Mouse (Mus musculus) ovary, postnatal 36 days (tissue): Measurements from ENCODE around the gene Sgip1.

Experiments used
- DNase-seq: peaks from one replicate; pipeline ENCODE4 v3.0.0; 2022; ENCODE audit warnings: low spot score, mixed read lengths

Sgip1 gene

DNA sequence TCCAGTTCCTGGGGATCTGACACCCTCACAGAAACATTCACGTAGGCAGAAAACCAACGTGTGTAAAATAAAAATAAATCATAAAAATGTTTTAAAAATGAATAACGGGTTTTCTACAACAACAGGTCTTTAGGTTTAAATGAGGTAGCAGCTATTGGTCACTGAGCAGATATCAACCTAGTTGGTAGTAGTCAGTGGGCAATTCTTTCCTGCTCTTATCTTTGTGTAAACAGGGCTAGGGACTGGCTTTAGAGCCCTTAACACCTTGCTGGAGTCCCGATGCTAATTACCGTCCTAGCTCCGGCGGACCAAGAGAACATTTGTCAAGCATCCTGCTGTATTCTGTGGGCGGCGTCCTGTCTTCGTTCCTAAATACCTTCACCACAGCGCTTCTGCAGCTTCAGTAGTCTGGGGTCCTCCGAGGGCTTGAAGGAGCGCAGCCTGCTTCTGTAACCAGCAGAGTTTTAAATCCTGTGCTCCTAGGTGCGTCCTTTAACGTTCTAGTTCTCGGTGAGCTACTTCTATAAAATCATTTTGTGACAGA lies 236.8 kb downstream of the Sgip1 start:
- no peak for DNase-seq

DNA sequence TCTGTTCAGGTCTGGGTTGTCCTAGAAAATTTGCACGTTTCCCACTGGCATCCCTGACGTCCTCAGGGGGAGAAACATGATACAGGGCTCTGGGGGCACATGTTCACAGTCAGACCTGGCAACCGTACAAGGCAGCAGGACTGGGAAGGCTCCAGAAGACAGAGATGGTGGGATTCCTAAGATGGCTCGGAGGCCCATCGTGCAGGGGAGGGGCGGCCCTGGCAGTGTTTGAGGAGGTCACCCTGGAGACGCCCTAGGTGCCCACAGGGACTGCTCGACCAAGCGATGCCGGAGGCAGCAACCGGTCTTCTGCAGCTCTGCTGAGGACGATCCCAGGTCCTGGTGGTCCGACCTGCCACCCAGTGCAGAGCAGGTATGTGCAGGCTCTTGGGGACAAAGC lies 237.3 kb downstream of the Sgip1 start, which contains the start of gene Tctex1d1:
Tctex1d1 (plus strand) TSS at position 167 of the 400 bp plus-strand sequence.
- DNase-seq: peak; percentile 9

DNA sequence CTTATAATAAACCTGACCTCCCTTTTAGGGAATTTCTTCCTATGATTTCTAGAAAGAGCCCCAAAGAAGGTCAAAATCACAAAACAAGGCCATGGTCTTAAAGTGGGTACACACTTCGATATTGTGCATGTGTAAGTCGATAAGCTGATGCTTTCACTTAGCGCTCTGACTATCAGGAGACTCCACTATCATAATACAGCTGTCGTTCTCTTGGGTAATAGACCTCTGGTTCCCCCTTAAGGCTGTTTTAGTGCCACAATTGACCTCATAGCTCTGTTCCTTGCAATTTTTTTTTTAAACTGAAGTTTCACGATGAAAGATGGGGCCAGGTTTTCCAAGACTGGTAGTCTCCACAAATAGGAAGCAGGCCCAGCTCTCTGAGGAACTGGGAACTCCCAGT lies 238.3 kb downstream of the Sgip1 start:
- no peak for DNase-seq

DNA sequence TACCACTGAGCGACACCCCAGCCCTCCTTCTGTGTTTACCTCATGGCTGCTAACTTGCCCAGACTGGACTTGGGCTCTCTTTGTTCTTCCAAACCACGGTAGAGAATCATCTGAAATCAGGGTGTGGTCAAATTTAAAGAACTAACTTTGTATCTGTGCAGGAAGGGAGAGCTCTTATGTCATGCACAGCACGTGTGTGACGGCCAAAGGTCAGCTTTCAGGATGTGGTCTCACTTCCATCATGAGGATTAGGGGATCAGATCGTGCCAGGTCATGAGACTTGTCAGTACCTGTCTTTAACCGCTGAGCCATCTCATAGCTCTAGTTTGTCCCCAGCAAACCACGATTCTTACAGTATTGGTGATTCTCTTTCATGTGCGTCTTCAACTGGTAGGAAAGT lies 240.6 kb downstream of the Sgip1 start:
- DNase-seq: no peak

DNA sequence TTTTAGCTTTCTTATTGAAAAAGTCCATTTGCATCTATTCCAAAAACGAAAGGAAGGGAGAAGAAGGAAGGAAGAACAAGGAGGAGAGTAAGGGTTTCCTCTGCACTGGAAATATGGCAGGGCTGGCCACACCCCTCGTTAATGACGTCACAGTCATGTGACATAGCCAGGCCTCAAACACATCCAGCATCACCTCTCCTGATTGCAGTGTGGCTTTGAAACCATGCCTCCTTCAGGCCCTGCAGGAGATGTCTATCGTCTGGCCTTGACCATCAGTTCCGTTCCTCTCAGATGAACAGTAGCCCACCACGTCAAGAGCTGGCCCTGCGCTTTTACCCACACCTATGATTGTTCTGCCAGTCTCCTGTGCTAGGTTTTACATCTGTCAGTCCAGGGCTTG lies 245.1 kb downstream of the Sgip1 start:
- DNase-seq: no peak

DNA sequence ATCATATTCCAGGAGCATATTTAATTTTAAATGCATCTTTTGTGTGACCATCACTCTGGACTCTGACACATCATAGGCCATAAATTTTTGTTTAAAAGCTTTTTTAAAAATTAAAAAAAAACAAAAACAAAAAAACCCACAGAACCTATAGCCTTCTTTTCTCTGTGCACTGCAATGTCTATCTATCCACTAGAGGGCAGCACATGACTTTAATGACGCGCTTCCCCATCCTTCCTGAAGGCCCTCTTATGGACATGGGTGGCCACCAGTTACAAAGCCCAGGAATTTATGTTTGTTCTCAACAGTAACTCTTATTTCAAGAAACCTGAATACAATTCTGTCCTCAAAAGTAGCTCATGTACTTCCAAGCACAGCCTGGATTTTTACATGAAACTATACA lies 245.8 kb downstream of the Sgip1 start:
- no peak for DNase-seq

DNA sequence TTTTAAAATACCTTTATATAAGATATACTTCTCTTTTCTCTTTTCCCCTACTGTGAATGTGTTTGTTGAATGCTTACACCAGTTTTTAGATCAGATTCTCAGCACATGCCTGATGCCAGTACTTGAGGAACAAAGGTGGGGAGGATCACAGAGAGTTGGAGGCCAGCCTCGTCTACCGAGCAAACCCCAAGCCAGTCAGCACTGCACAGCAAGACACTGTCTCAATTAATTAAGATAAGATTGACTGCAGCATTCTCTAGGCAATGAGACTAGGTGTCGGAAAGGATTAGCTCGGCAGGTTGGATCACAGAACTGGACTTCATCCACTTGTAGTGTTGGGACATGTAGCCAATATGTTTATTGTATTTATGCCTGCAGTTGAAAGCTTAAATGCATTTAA lies 246.2 kb downstream of the Sgip1 start:
- DNase-seq: no peak

DNA sequence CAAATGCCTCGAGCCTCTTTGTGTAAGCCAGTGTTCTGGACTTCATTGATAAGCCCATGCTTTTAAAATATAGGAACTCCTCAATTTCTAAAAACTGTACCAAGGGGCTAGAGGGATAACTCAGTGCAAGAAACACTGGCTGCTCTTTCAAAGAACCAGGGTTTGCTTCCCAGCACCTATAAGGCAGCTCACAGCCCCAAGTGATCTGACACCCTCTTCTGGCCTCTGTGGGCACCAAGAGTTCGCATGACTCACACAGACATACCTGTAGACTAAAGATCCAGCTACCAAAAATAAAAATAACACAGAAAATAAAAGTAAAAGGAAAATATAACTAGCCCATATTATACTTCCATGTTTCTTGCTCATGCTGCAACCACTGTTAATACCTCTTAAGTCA lies 246.7 kb downstream of the Sgip1 start:
- DNase-seq: no peak

DNA sequence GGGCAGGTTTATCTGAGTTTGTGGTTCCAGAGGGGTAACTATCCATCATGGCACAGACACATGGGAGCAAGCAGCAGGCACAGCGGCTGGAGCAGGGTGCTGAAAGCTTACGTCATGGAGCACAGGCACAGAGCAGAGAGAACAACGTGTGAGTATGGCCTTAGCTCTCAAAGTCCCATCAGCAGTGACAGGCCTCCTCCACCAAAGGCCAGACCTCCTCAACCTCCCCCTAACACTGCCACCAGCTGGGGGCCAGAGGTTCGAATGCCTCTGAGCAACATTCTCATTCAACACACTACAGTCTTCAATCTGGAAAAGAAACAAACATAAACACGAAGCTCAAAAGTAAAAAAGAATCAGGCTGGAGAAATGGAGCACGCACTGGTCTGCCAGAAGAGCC lies 247.4 kb downstream of the Sgip1 start:
- DNase-seq: no peak

DNA sequence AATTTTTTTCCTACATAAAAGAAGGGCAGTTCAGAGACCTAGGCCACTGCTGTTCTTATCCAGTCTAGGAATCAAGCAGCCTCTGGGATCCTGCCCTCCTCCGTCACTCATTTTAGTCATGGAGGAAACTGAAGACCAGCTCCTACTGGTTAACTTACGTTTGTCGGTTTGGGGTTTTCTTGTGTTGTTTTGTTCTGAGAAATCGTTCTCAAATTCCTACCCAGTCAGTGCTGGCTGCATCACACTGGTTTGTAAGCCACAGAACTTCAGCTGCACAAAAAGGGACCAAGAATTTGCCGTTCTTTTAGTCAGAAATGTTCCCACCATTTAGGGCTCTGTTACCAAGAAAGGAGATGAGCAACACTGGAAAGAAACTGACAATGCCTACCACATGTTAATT lies 248.3 kb downstream of the Sgip1 start:
- no peak for DNase-seq

DNA sequence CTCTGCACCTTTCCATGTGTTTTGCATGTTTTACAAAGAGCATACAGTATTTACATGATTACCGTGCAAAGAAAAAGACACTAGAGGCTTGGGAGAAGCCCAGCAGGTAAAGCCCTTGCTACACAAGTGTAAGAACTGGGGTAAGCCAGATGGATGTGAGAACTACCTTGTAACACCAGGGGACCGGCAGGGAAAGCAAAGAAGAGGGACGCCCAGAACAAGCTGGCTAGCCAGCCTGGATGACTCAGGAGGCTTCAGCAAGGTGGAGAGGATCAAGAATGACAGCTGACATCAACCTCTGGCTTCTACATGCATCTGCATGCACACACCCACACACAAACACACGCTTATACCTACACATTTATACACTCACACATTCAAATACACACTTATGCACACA lies 248.9 kb downstream of the Sgip1 start:
- DNase-seq: no peak

DNA sequence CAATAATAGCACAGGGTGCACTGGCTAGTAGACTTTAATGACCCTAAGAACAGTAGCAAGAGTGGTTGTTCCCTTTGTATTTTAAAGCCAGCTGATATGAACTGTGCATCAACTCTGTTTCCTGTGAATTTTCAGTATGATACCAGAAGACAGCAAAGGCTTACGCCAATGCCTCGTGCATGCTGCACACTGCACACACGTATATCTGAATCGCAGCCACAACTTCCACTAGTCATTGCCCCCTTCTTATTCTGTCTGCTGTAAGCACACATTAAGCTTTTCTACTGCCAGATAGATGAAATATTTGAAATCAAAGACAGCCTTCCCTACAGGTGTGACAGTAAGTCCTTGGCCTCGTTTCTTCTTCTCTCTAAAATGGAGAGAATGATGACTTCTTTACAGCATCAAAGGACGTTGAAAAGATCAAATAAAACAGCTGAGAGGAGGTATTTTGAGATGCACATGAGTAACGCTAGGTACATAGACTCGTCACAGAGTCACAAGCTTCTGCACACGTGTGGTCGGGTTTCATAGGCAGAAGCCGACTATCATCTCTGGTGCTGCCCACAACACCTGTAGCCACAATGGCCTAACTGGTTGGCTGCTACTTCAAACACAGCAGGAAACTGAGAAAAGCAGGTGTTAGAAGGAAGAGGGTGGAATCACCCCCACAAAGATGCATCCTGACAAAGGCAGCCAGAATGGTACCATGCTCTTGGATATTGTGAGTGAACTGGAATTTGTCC lies 249.7 kb downstream of the Sgip1 start:
- DNase-seq: no peak

DNA sequence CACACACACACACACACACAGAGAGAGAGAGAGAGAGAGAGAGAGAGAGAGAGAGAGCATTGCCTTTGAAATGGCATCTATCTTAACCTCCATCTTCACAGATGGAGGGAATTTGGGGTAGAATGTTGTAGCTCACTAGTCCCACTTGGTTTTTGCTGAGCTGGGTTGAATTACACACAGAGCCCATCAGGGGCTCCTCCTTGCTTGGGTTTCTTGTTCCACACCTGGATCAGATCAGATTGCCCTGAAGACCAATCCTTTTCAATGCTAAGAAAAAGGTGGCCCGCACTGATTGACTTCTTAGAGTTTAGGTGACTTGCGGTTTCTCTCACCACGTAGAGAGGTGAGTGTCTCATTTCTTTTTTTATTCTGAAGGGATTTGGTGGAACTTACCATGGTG lies 250.6 kb downstream of the Sgip1 start:
- DNase-seq: no peak

DNA sequence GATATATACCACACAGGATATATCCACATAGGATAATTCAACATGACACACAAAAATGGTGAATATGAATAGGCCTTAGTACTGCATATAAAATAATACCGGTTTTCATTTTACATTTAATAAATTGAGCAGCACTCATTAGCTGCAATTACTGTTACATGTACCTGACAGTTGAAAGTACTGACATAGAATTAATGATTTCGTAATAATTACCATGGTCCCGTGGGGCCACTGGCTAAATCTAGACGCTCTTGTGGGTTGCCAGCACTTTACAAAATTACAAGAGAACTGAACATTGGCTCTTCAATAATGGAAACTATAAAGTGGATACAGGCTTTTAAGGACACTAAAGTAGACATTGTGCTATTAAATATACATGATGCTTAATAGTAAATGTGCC lies 263.6 kb downstream of the Sgip1 start:
- DNase-seq: no peak

DNA sequence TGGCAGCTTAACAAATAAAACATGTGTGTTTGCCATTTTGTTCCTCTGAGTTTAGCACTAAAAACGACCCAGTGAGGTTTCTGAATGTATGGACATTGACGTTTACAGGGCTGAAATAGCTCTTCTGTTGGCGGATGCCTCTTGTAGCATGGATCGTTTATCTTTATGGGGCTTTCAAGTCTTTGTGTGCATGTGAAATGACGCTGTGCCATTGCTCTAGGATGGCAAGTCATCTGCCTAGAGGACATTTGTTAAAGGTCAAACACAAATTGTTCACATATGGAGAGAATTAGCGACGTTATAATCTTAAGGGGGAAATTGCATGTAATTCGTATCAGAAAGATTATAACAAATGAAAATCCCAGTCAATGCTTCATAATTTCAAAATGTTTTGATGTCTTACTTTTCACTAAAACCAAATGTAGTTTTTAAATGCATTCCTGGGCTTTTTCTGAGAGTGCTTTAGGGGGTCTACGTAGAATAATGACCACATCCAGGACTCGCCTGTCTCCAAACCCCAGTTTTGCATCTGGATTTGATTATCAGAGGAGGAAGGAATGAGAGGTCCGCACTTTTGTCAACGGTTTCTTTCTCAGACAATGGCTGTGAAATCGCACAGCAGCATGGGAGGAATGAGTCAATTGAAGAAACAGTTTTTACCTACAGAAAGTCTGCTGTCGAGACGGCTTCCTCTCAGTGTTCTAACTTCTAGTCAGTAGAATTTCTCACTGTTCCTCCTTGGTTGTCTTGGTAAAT lies 264.3 kb downstream of the Sgip1 start:
- no peak for DNase-seq

DNA sequence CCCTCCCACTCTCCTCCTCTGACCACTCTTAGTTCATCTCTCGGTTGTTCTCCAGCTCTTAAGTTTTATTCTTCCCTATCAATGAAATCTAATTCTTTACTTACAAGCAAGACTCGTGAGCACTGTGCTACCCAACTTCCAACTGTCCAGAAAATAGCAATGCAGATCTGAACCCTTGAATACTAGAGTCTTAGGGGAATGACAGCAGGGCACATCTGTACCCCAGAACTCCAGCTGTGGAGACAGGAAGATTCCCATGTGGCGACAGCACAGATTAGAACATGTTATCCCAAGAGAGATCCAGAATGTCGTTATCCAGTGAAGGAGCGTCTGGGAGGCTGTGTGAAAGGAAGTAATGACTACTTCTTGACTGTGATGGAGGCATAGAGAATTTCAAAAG lies 265.2 kb downstream of the Sgip1 start:
- DNase-seq: no peak

DNA sequence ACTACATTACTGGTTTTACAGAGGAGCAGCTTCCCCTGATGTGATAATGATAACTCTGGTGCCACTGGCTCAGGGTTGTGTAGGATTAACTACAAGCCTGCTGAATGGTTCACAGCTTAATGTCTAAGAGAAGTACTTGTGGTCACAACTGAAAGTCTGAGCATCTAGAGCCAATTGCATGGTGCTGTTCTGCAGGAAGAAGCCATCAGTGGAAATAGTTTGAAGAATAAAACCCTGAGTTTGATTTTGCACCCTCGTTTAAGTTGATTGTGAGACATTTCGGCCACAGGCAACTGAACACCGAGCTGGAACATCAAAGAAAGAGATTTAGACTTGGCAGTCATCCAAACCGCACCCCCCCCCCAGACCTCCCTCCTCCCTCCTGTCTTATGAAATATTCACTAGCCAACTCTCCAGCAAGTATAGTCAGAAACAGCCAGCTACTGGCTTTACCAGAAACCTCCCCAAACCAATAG lies 265.9 kb downstream of the Sgip1 start:
- DNase-seq: no peak

DNA sequence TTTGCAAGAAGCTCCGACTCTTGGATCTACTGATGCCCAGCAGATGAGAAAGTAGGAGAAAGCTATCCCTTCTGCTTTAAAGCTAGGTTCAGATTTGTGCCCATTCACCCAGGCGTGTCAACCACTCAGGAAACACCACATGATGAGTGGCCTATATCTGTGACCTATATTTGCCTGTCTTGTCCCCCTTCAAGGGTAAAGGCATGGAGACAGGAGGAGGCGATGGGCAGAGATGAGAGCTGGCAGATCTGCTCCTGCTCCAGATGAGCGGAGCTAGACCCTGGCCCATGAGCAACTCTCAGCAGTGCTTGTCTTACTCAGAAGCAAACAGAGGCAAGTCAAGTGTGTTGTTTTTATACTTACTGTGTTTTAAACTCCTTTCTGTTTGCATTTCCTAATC lies 269.6 kb downstream of the Sgip1 start:
- no peak for DNase-seq

DNA sequence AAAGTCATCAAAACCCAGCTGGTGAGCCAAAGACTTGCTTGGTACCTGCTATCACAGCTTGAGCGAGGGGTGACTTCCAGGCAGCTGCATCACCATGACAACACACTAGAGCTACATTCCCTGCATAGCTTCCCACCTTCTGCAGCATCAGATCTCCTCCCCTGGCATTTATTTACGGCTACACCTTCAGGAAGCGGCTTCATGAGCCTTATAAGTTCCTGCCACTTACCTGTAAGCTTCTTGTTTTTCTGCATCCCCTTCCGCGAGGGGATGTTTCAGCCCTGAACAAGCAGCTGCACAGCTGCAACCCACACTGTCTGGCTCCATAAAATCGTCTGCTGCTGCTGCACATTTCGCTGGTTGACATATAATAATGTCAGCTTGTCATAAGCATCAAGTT lies 270.7 kb downstream of the Sgip1 start:
- DNase-seq: no peak

DNA sequence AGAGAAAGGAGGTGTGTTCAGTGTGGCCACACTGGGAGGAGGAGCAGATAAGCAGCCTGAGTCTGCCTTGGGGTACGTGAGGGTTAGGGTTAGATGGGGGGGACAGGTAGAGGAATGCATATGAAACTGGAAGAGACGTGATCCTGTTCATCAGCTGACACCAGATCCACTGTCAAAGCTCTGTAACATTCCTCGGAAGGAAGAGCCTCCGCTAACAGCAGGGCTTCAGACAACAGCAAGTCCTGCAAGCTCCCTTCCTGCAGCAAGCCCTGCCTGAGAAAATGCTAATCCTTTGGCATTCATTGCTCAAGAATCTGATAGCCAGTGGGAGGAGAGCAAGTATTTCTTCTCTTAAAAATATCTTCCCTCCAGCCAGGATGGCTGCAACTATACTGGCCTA lies 272.4 kb downstream of the Sgip1 start:
- DNase-seq: no peak
